Mouse (Mus musculus) right cerebral cortex, postnatal 25 days (tissue): ENCODE data around the gene Plxdc1.

Source experiments
- DNase-seq: peaks from one replicate; pipeline ENCODE4 v3.0.0; 2022

Plxdc1 gene

GRCm38 (mm10) chr11:97985727-97986677, at the start of gene Plxdc1:
Gene Plxdc1 (minus strand): TSS chr11:97986444.
- peak; percentile 65 for DNase-seq

DNA sequence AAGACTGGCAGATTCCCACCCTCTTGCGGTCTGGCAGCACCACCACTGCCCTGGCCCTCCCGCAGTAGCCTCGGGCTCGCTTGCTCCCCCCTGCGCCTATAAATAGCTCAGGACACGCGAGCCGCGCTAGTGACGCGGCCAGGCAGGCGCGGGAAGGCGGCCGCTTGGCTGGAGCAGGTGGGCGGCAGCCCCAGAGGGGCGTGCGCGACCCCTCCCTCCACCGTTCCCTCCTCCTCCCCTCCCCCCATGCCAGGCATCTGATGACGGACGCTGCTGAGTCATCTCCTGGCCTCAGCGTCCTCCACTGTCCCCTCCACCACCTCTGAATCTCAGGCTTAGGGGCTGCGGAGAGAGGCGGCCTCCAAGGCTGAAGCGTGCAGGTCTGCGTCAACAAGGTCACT, 49.7 kb upstream of the Plxdc1 start:
- DNase-seq: peak; percentile 72

GRCm38 (mm10) chr11:98034840-98035239, 48.6 kb upstream of the Plxdc1 start:
- no peak for DNase-seq

- DNase-seq: no peak
Observed at GRCm38 (mm10) chr11:98034061-98034460, 47.8 kb upstream of the Plxdc1 start.

DNA sequence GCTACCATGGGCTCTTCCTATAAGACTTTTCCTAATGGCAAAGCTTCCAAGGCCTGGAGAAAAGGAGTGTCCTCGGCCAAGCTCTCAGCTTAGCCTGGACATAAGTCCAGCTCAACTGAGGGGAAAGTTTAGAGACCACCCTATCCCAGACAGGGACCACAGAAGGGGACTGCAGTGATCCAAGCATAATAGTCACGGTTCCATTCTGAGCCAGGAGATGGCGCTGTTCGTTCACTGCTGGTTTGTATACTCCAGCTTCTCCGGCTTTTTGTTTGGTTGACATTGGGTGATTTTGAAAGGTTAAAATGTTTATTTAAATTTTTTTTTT, 45.2 kb upstream of the Plxdc1 start:
- DNase-seq: peak; percentile 62

DNA sequence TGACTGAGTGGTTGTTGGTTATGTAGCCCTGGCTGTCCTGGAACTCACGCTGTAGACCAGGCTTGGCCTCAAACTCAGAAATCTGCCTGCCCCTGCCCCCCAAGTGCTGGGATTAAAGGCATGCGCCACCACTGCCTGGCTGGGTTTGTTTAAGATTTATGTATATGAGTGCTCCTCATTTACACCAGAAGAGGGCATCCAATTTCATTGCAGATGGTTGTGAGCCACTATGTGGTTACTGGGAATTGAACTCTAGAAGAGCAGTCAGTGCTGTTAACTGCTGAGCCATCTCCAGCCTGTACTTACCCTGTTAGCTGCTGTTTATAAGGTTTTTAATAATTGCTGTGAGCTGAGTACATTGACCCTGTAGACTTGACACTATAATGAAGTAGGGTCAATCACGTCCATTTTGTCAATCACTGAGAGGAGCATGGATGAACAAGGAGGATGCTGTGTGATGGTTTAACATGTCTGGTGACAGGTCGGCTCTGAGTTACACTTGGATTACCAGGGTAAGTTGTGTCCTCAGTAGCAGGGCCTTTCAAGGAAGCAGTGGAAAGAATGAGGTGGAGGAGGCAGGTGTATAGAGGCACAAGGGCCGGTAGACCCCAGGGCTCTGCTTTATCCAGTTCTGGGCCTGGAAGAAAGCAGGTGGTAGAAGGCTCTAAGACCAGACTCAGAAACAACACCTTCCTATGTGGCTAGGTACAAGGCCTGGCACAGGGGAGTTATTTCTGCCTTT, 44.6 kb upstream of the Plxdc1 start:
- no peak for DNase-seq

DNA sequence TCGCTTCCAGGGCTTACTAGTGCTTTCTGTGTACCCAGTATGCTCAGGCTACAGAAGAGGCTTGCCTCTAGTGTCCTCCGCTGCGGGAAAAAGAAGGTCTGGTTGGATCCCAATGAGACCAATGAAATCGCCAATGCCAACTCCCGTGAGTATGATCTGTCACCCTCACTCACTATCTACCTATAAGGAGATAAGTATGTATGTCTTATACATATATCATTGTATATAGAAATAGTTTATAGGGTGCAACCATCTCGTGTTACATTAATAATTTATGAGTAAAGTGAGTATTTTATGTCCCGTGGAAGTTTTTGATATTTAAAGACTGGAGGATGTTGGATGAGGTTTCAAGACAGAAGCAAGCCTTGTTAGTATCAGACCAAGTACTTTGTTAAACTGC, 41.5 kb upstream of the Plxdc1 start:
- no peak for DNase-seq

- no peak for DNase-seq
Observed at GRCm38 (mm10) chr11:98027297-98027688, 41.0 kb upstream of the Plxdc1 start.

GRCm38 (mm10) chr11:98026570-98027296, 40.5 kb upstream of the Plxdc1 start, which contains the start of gene Rpl19:
Gene Rpl19 (plus strand): TSS chr11:98026710.
- peak; percentile 91 for DNase-seq

DNA sequence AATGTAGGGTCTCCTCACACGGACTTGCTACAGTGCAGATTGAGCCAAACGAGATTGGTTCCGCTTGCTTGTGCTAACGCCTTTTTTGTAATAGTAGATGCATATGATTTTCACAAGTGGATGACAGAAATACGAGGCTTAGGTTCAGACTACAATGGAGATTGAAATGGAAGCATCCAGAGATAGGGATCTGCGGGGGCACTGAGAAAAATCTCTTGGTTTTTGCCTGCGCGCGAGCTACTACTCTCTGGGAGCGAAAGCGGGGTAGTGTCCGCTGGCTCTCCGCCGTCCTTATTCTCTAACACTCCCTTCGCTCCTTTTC, 40.0 kb upstream of the Plxdc1 start:
- no peak for DNase-seq

- DNase-seq: no peak
Observed at GRCm38 (mm10) chr11:98024516-98024915, 38.3 kb upstream of the Plxdc1 start.

DNA sequence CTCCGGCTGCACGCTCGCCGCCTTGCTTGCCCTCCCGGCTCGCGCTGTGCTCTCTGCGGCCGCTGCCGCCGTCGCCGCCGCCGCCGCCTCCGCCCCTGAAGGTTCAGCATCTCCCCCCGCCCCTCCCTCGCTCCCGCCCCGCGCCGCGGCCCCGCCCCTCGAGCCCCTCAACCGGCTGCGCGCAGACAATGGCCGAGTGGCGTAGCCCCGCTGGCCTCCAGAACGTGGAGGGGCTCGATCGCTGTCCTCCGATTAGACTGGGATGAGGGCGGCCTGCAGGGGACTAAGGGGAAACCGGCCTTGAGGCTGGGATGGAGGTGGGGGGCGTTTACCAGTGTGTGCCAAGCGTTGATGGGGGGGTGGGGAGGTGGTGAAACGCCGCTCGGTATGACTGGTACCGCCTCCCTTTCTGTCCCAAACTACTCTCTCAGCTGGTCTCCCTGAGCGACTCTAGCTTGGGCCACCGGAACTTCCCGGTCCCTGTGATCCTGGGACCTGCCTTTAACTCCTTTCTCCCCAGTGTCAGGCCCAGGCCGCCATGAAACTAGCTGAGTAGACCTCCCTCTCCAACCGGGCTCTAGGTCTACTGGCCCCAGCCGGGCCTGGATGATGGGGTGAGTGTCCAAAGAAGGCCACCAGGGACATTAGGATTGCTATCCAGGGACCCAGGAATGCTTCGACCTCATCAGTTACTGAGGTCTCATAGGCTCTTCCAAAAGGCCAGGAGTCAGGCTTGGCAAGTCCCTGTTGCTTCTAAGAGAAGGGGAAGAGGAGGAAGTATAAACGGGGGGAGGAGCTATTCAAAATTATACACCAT, 36.5 kb upstream of the Plxdc1 start, which contains the start of gene Cacnb1:
Gene Cacnb1 (minus strand): TSS at position 480 of the 817 bp plus-strand sequence.
- peak; percentile 74 for DNase-seq

DNA sequence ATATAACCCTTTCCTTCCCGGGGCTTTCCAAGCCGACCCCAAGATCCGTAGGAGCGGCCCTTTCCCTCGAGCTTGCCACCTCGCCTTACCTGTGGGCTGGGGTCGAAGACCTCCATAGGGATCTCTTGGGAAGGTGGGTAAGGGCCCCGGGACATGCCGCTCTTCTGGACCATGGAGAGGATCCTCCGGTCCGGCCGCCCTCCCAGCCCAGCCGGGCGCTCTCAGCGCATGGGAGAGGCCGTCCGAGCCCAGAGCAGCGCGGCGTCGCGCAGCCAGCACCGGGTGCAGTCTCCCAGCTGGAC, 36.0 kb upstream of the Plxdc1 start:
- DNase-seq: no peak

DNA sequence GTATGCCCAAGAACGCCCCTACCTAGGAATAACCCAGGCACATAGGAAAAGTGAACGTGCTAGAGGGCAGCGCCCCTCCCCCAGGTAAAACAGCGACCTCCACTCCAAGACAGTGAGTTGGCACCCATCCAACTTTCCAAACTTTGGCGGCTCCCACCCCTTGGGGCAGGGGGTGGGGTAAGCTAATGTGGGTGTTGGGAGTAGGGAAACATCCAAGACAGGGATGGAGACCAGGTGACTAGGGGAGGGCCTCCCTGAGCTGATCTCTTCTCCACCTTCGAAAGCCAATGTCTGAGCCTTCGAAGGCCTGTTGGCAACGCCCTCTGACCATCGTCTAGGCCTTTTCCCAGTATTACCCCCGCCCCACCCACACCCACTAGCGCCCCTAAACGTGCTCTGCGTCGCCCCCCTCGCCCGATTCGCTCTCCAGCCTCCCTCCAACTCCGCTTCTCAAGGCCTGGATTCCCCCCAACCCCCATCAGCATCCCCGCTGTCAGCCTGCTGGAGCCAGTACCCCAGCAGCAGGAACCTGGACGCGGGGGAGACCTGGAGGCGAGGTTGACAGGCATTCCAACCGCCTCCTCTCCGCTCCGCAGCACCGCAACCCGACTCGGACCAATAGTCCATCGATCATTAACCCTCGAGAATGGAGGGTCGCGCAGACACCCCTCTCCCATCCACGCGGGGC, 35.5 kb upstream of the Plxdc1 start:
- DNase-seq: peak; percentile 62

DNA sequence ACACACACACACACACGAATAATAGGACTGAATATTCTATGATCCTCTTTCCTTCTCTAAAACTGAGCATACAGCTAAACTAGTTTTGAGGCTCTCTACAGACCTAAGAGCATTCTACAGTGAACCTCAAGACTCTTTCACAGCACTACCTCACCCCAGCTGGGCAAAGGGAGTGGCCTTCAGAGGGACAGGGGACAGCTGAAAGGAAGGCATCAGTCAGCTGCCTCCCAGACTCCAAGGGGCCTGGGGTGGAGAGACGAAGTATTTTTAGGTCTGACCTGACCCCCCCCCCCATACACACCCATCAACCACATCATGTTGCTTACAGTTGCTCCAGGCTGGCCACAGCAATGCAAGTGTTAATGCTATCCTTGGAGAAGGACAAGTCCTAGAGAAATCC, 34.9 kb upstream of the Plxdc1 start:
- no peak for DNase-seq

DNA sequence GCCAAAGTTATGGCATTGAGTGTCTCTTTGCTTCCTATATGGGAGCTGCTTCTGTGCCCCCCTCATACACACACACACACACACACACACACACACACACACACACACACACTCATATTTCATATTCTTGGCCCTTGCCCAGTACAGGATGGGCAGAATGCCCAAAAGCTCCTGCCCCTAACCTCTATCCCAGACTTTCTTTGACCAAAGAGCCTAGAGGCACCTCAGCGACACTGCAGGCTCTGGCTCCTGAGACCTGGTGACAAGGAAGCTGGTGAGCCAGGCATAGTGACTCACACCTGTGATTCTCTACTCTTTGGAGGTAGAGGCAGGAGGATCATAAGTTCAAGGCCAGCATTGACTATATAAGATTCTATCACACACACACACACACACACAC, 34.5 kb upstream of the Plxdc1 start:
- DNase-seq: no peak

DNA sequence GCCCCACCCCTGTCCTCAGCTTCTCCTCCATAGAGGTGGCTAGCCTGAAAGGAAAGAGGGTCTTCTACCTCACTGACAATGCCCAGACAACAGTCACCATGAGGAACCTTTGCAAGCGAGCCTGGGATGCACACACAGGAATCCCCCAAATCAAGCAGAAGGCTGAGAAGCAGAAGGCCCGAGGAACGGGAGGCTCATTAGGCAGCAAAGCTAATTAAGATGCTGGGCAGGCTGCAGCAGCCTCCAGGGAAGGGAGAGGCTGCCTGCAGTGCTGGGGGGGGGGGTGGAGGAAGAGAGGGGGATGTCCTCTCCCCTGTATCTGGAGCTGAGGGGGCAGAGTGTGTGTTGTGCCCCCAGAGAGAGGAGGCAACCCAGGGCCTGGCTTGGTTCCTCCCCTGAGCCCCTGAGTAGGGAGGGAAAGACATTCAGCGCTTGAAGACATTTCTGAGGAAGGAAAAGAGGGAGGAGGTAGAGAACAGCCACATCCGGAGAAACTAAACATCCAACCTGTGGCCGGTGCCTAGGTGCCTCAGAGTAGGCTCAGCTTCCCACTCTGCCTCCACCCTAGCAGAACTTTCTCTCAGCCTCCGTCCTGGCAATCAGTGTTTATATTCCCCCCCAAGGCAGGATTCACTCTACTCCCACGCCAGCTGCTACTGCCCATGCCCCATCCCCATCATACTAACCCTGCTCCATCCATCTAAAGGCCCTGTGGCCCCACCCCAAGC, 33.8 kb upstream of the Plxdc1 start:
- no peak for DNase-seq

DNA sequence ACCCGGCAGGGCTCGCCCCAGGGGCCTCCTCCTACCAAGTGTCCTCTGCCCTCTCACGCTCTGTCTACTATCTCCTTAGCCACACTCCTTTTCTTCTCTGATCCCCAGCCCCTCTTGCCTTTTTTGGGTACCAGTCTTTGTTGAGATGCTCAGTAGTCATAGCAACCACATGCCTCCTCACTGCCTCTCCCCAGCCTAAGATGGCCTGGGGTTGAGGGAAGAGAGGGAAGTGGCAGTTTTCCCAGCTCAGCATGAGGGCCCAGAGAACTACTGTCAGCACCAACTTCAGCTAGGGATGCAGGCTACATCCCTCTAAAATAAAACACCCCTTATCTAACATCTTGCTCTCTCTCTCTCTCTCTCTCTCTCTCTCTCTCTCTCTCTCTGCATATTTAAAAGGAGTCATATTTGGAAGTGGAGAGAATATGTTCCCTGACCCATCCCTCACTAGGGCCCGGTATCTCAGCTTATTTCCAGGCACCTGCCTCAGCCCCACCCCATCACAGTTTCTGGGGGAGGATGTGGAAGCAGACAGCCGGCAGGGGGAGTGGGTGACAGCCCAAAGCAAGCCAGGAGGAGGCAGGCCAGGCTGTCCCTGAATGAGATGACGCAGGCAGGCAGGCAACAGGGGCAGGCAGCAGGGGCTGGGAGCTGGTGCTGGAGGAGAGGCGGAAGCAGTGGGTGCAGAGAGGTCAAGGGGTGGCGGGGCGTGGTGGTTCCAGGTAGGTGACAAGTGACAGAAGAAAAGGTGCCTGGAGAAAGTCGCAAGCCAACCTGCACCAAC, 32.8 kb upstream of the Plxdc1 start:
- DNase-seq: peak; percentile 87

- no peak for DNase-seq
Observed at GRCm38 (mm10) chr11:98018222-98018621, 32.0 kb upstream of the Plxdc1 start.

GRCm38 (mm10) chr11:98016824-98017223, 30.6 kb upstream of the Plxdc1 start:
- no peak for DNase-seq

DNA sequence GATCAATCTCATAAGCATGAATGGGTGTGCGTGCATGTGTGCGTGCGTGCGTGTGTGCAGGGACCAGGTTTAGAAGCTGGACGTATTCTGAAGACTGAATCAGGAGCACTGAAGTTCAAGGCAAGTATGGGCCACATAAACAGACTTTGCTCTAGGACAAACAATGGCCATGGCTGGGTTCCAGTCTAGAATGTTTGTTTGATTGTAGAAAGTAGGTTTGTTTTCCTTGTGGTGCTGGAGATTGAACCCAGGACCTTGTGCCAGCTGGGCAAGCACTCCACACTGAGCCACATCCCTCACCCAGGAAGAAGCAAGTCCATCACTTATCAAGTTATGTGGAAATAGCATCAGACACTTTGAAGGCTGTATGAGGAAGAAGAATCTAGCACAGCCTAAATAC, 29.9 kb upstream of the Plxdc1 start:
- DNase-seq: no peak
